Mouse (Mus musculus) kidney, adult 2 months (tissue): ENCODE measurements around the gene Mgat5b. TPM values are rescaled to one million over a fixed set of nuclear protein-coding genes. Genes with fewer than 3 reads are reported as not detected.

Experiments
- DNase-seq: peaks from one replicate; pipeline ENCODE4 v3.0.0; 2021
- H3K27ac ChIP-seq: fragments of 200-500 bp; 2 replicates; pipeline ENCODE4 v1.5.1; 2012; ENCODE audit warnings: low read depth, low read length, control low read depth, inconsistent platforms; ENCODE audit not compliant: insufficient read depth
- H3K27me3 ChIP-seq: fragments of 200-500 bp; replicated peaks from 2 replicates; pipeline ENCODE4 v1.6.1; 2012; ENCODE audit warnings: mild to moderate bottlenecking, moderate library complexity, low read length, inconsistent platforms; ENCODE audit not compliant: control insufficient read depth, insufficient read depth
- H3K36me3 ChIP-seq: fragments of 200-500 bp; 2 replicates; pipeline ENCODE4 v1.6.1; 2012; ENCODE audit warnings: mild to moderate bottlenecking, moderate library complexity, low read length, inconsistent platforms; ENCODE audit not compliant: control insufficient read depth, insufficient read depth
- H3K4me1 ChIP-seq: fragments of 200-500 bp; 2 replicates; pipeline ENCODE4 v1.6.1; 2011; ENCODE audit warnings: low read length; ENCODE audit not compliant: control insufficient read depth, insufficient read depth
- H3K4me3 ChIP-seq: fragments of 200-500 bp; 2 replicates; pipeline ENCODE4 v1.5.1; 2011; ENCODE audit warnings: mild to moderate bottlenecking, low read depth, low read length, control low read depth; ENCODE audit not compliant: insufficient read depth
- CTCF ChIP-seq: fragments of 200-500 bp; conservative IDR thresholded peaks from 2 replicates; pipeline ENCODE4 v1.5.1; 2011; ENCODE audit warnings: low read depth, mild to moderate bottlenecking, control low read depth, low read length, moderate library complexity, mixed read lengths; ENCODE audit not compliant: insufficient read depth, insufficient read length
- POLR2A ChIP-seq: fragments of 200-500 bp; IDR thresholded peaks from one replicate; pipeline ENCODE4 v1.6.1; 2011; ENCODE audit warnings: low read depth, low read length, control low read depth
- WGBS: fragments of 180-500 bp; shearing (Covaris S2); methylation state at CpG from one replicate; pipeline ENCODE4 v1.1.7; 2018; 5-methylcytosine and 5-hydroxymethylcytosine counted together
- polyA plus RNA-seq: library from polyadenylated mRNA; depleted of rRNA; stranded (reverse); fragments of >200 nt; gene quantifications from 2 replicates; pipeline ENCODE4 v1.2.3, GENCODE M21; 2012

The Mgat5b gene
- polyA plus RNA-seq, 1 experiment = 1.4 TPM

- H3K36me3 ChIP-seq = no peaks in the 10 kb centered on the region
- no peaks in the 10 kb centered on the region for H3K27me3 ChIP-seq
- WGBS = 96% methylated on average over 5 of the region's 5 CpGs
- no peaks in the 10 kb centered on the region for H3K4me1 ChIP-seq
- no peak overlapping the region for H3K4me3 ChIP-seq
- no peak overlapping the region for H3K27ac ChIP-seq
- TF ChIP-seq CTCF (0 out of 2 replicates have a peak, but pooled peaks have one; percentile 7), POLR2A (no peak)
- no peak for DNase-seq
Measured at GRCm38 (mm10) chr11:116998935-116999334, 80.3 kb downstream of the Mgat5b start.

- Histone ChIP-seq H3K4me3 (no peak overlapping the region), H3K27me3 (no peaks in the 10 kb centered on the region), H3K4me1 (no peaks in the 10 kb centered on the region), H3K27ac (no peak overlapping the region), H3K36me3 (no peaks in the 10 kb centered on the region)
- WGBS = 13% methylated on average over 3 of the region's 3 CpGs
- TF ChIP-seq CTCF = no peak
- TF ChIP-seq POLR2A = no peak
- DNase-seq = no peak
Measured at GRCm38 (mm10) chr11:117000219-117000618, 81.6 kb downstream of the Mgat5b start.

GRCm38 (mm10) chr11:117001789-117002188 lies 83.1 kb downstream of the Mgat5b start:
- Histone ChIP-seq H3K27me3 (no peaks in the 10 kb centered on the region), H3K27ac (no peak overlapping the region), H3K4me3 (no peak overlapping the region), H3K4me1 (no peaks in the 10 kb centered on the region), H3K36me3 (no peaks in the 10 kb centered on the region)
- no peak for TF ChIP-seq POLR2A
- 60% methylated on average over 4 of the region's 4 CpGs for WGBS
- DNase-seq = no peak

GRCm38 (mm10) chr11:117003503-117003902 lies 84.8 kb downstream of the Mgat5b start:
- Histone ChIP-seq H3K36me3 (no peaks in the 10 kb centered on the region), H3K27me3 (no peaks in the 10 kb centered on the region), H3K4me3 (no peak overlapping the region), H3K27ac (no peak overlapping the region), H3K4me1 (no peaks in the 10 kb centered on the region)
- WGBS = 56% methylated on average over 9 of the region's 9 CpGs
- TF ChIP-seq POLR2A = no peak
- TF ChIP-seq CTCF = no peak
- no peak for DNase-seq

GRCm38 (mm10) chr11:117004277-117004676 lies 85.6 kb downstream of the Mgat5b start:
- 12% methylated on average over 9 of the region's 9 CpGs for WGBS
- no peaks in the 10 kb centered on the region for H3K36me3 ChIP-seq
- no peaks in the 10 kb centered on the region for H3K27me3 ChIP-seq
- no peak overlapping the region for H3K27ac ChIP-seq
- H3K4me1 ChIP-seq = no peaks in the 10 kb centered on the region
- H3K4me3 ChIP-seq = no peak overlapping the region
- TF ChIP-seq POLR2A = no peak
- TF ChIP-seq CTCF = no peak
- DNase-seq = no peak

- Histone ChIP-seq H3K4me1 (no peaks in the 10 kb centered on the region), H3K27ac (no peak overlapping the region), H3K27me3 (no peaks in the 10 kb centered on the region), H3K4me3 (no peak overlapping the region), H3K36me3 (no peaks in the 10 kb centered on the region)
- WGBS = 61% methylated on average over 4 of the region's 4 CpGs
- no peak for DNase-seq
- TF ChIP-seq POLR2A = no peak
- TF ChIP-seq CTCF = no peak
Measured at GRCm38 (mm10) chr11:117017462-117017861, 98.8 kb downstream of the Mgat5b start.

GRCm38 (mm10) chr11:117018410-117018809 lies 99.7 kb downstream of the Mgat5b start:
- no peaks in the 10 kb centered on the region for H3K36me3 ChIP-seq
- H3K27me3 ChIP-seq = no peaks in the 10 kb centered on the region
- H3K4me3 ChIP-seq = no peak overlapping the region
- peak; percentile 71 for DNase-seq
- H3K27ac ChIP-seq = no peak overlapping the region
- 11% methylated on average over 8 of the region's 8 CpGs for WGBS
- TF ChIP-seq CTCF (peak; percentile 73), POLR2A (no peak)
- H3K4me1 ChIP-seq = no peaks in the 10 kb centered on the region

DNA sequence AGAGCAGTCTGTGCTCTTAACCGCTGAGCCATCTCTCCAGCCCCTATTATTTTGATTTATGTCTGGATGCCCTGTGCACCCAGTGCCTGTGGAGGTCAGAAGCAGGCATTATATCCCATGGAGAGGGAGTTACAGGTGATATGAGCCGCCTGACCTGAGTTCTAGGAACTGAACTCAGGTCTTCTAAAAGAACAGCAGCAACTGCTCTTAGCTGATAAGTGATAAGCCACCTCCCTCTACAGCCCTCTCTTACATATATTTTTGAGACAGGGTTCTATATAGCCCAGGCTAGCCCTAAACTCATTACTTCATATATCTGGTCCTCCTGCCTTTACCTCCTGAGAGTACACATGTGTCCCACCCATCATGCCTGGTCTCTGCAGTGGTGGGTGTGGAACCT lies 102.4 kb downstream of the Mgat5b start:
- TF ChIP-seq POLR2A (no peak), CTCF (no peak)
- no peak overlapping the region for H3K27ac ChIP-seq
- WGBS = 70% methylated on average over 2 of the region's 2 CpGs
- no peaks in the 10 kb centered on the region for H3K27me3 ChIP-seq
- H3K4me1 ChIP-seq = no peaks in the 10 kb centered on the region
- H3K4me3 ChIP-seq = no peak overlapping the region
- H3K36me3 ChIP-seq = no peaks in the 10 kb centered on the region
- no peak for DNase-seq
